Mouse (Mus musculus): ENCODE measurements around the gene Ms4a2. TPM values are rescaled to one million over a fixed set of nuclear protein-coding genes. Genes with fewer than 3 reads are reported as not detected.

The Ms4a2 gene
- polyA plus RNA-seq, 1 experiment from 2014 or later, result not detected

Other genes starting within 250 kb of the Ms4a2 start
- 3.5 and 4.0 TPM in 2 replicates for gene Ms4a4a, start 248.2 kb downstream of the Ms4a2 start, polyA plus RNA-seq (2016; fragmentation: Nextera tagmentation; extraction: Ambion mirVana)
- 0.26 TPM in 1 of 2 replicates, not detected in the other for gene Ms4a4c, start 218.9 kb downstream of the Ms4a2 start, polyA plus RNA-seq (2016; fragmentation: Nextera tagmentation; extraction: Ambion mirVana)
- gene Ms4a4b, start 180.2 kb downstream of the Ms4a2 start, polyA plus RNA-seq (2016; fragmentation: Nextera tagmentation; extraction: Ambion mirVana), result not detected in 2 replicates
- 1.8 and 2.6 TPM in 2 replicates for gene Ms4a6c, start 154.4 kb downstream of the Ms4a2 start, polyA plus RNA-seq (2016; fragmentation: Nextera tagmentation; extraction: Ambion mirVana)
- not detected in 2 replicates for gene Gm8369, start 137.8 kb downstream of the Ms4a2 start, polyA plus RNA-seq (2016; fragmentation: Nextera tagmentation; extraction: Ambion mirVana)
- gene Ms4a6b, start 107.2 kb downstream of the Ms4a2 start, polyA plus RNA-seq (2016; fragmentation: Nextera tagmentation; extraction: Ambion mirVana), result 4.2 and 4.6 TPM in 2 replicates
- gene Ms4a4d, start 86.9 kb downstream of the Ms4a2 start, polyA plus RNA-seq (2016; fragmentation: Nextera tagmentation; extraction: Ambion mirVana), result 0.16 TPM in 1 of 2 replicates, not detected in the other
- 2.2 and 3.1 TPM in 2 replicates for gene Ms4a6d, start 18.9 kb downstream of the Ms4a2 start, polyA plus RNA-seq (2016; fragmentation: Nextera tagmentation; extraction: Ambion mirVana)
- gene Ms4a3, start 17.1 kb upstream of the Ms4a2 start, polyA plus RNA-seq (2016; fragmentation: Nextera tagmentation; extraction: Ambion mirVana), result 0.25 TPM in 1 of 2 replicates, not detected in the other
- not detected in 2 replicates for gene Oosp2, start 36.8 kb upstream of the Ms4a2 start, polyA plus RNA-seq (2016; fragmentation: Nextera tagmentation; extraction: Ambion mirVana)
- not detected in 2 replicates for gene Oosp1, start 67.4 kb upstream of the Ms4a2 start, polyA plus RNA-seq (2016; fragmentation: Nextera tagmentation; extraction: Ambion mirVana)
- not detected in 2 replicates for gene Oosp3, start 73.3 kb upstream of the Ms4a2 start, polyA plus RNA-seq (2016; fragmentation: Nextera tagmentation; extraction: Ambion mirVana)
- not detected in 2 replicates for gene Gif, start 123.8 kb upstream of the Ms4a2 start, polyA plus RNA-seq (2016; fragmentation: Nextera tagmentation; extraction: Ambion mirVana)
- gene Mrpl16, start 146.7 kb upstream of the Ms4a2 start, polyA plus RNA-seq (2016; fragmentation: Nextera tagmentation; extraction: Ambion mirVana), result 41.7 and 43.5 TPM in 2 replicates
- 8.6 TPM in 2 replicates for gene Stx3, start 195.7 kb upstream of the Ms4a2 start, polyA plus RNA-seq (2016; fragmentation: Nextera tagmentation; extraction: Ambion mirVana)
- not detected in 2 replicates for gene Olfr1417, start 215.5 kb upstream of the Ms4a2 start, polyA plus RNA-seq (2016; fragmentation: Nextera tagmentation; extraction: Ambion mirVana)
- gene Olfr1418, start 237.3 kb upstream of the Ms4a2 start, polyA plus RNA-seq (2016; fragmentation: Nextera tagmentation; extraction: Ambion mirVana), result not detected in 2 replicates

Data from hindbrain, embryonic 12.5 days (tissue).